Mouse (Mus musculus): ENCODE measurements around the gene Stra6. TPM values are rescaled to one million over a fixed set of nuclear protein-coding genes. Genes with fewer than 3 reads are reported as not detected.

The Stra6 gene
- polyA plus RNA-seq, 1 experiment, result 0.29 TPM

DNA sequence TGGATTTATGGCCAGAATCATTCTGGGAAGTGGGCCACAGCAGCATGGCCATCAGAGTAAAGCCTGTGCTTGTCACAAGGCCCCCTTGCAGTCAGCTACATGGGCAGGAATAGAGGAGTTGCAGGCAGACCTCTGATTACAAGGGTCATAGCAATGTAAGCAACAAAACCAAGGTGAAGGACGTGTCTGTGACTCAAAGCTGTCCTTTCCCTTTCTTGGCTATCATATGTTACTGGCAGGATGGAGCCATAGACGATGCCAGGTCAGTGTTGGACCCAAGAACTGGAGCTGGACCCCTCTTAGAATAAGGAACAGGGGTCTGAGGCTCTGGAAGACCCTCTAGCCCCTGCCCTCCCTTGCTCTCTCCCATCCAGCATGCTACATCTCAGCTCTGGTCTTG, 85.2 kb downstream of the Stra6 start:
- Histone ChIP-seq H3K27me3 (ENCODE audit: control insufficient read depth, insufficient read depth, insufficient read length) (no peaks in the 10 kb centered on the region), H3K79me3 (ENCODE audit: low read depth) (no peaks in the 10 kb centered on the region), H3K4me3 (ENCODE audit: insufficient read depth, poor library complexity, severe bottlenecking) (no peak overlapping the region), H3ac (ENCODE audit: control insufficient read depth, insufficient read length, low read depth) (no peak overlapping the region), H3K79me2 (ENCODE audit: control insufficient read depth, insufficient read depth) (no peaks in the 10 kb centered on the region), H3K36me3 (ENCODE audit: control insufficient read depth, insufficient read depth) (no peaks in the 10 kb centered on the region)
- TF ChIP-seq MYOD1 (IDR thresholded peaks at IDR 0.05; ENCODE audit: control insufficient read depth, insufficient read length, low read depth) (no peak), CEBPB (IDR thresholded peaks at IDR 0.05; ENCODE audit: low read depth) (no peak), MAX (IDR thresholded peaks at IDR 0.05) (no peak), MYOG (IDR thresholded peaks at IDR 0.05; ENCODE audit: control insufficient read depth, extremely low read depth, insufficient read length) (no peak), FOSL1 (IDR thresholded peaks at IDR 0.05; ENCODE audit: insufficient read depth, low read length, poor library complexity, severe bottlenecking) (no peak), USF1 (IDR thresholded peaks at IDR 0.05; ENCODE audit: low read depth) (no peak), CTCF (IDR thresholded peaks at IDR 0.05; ENCODE audit: control insufficient read depth, insufficient read depth, insufficient read length) (no peak)

DNA sequence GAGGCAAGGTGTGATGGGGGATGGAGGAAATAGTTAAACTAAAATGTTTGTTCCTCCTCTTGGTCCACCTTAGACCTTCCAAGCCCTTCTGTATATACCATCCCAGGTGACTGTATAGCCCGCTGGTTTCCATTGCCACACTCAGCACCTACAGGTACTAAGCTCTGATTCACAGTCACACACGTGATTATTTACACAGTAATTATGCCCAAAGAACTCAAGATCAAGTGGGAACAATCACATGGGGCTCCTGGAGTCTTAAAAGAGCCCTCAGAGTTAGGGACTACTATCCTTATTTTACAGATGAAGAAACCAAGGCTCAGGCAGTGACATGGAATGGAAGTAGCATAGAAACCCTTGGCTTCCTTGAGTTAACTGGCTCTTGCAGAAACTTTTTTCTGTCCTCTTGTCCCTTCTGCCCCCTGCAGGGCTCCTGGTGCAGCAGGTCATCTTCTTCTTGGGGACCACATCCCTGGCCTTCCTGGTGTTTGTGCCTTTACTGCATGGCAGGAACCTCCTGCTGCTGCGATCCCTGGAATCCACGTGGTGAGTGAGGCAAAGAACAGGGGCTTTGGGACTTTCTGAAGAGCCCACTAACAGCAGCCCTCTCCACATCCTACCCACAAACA, 87.3 kb downstream of the Stra6 start:
- Histone ChIP-seq H3K36me3 (ENCODE audit: control insufficient read depth, insufficient read depth) (no peaks in the 10 kb centered on the region), H3K4me3 (ENCODE audit: insufficient read depth, poor library complexity, severe bottlenecking) (no peak overlapping the region)
- TF ChIP-seq CEBPB (IDR thresholded peaks at IDR 0.05; ENCODE audit: low read depth) (no peak), USF1 (IDR thresholded peaks at IDR 0.05; ENCODE audit: low read depth) (no peak)

DNA sequence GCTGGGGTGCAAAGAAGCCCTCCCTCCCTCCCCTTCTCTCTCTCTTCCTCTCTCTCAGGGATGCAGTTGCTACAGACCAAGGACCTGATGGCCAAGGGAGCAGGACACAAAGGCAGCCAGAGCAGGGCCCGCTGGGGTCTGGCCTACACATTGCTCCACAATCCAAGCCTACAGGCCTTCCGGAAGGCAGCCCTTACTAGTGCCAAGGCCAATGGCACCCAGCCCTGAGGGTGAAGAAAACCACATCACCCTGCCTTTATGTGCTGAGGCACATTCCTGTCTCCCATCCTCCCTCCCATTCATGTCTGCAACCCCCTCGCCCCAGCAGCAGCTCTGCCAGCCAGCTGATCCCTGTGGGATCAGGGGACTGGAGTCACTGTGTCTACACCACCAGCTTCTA, 89.5 kb downstream of the Stra6 start:
- Histone ChIP-seq H3K79me2 (ENCODE audit: control insufficient read depth, insufficient read depth) (no peaks in the 10 kb centered on the region), H3ac (ENCODE audit: control insufficient read depth, insufficient read length, low read depth) (no peak overlapping the region), H3K36me3 (ENCODE audit: control insufficient read depth, insufficient read depth) (no peaks in the 10 kb centered on the region), H3K4me3 (ENCODE audit: insufficient read depth, poor library complexity, severe bottlenecking) (no peak overlapping the region), H3K27me3 (ENCODE audit: control insufficient read depth, insufficient read depth, insufficient read length) (no peaks in the 10 kb centered on the region), H3K79me3 (ENCODE audit: low read depth) (no peaks in the 10 kb centered on the region)
- no peak for TF ChIP-seq MAX (IDR thresholded peaks at IDR 0.05)
- TF ChIP-seq MYOG (IDR thresholded peaks at IDR 0.05; ENCODE audit: control insufficient read depth, extremely low read depth, insufficient read length), result no peak
- TF ChIP-seq CEBPB (IDR thresholded peaks at IDR 0.05; ENCODE audit: low read depth), result no peak
- TF ChIP-seq MYOD1 (IDR thresholded peaks at IDR 0.05; ENCODE audit: control insufficient read depth, insufficient read length, low read depth), result no peak
- no peak for TF ChIP-seq CTCF (IDR thresholded peaks at IDR 0.05; ENCODE audit: control insufficient read depth, insufficient read depth, insufficient read length)
- no peak for TF ChIP-seq FOSL1 (IDR thresholded peaks at IDR 0.05; ENCODE audit: insufficient read depth, low read length, poor library complexity, severe bottlenecking)
- no peak for TF ChIP-seq USF1 (IDR thresholded peaks at IDR 0.05; ENCODE audit: low read depth)

More for the DNA sequence above, 87.3 kb downstream of the Stra6 start:
- Histone ChIP-seq H3K79me3 (ENCODE audit: low read depth) (no peaks in the 10 kb centered on the region), H3K79me2 (ENCODE audit: control insufficient read depth, insufficient read depth) (no peaks in the 10 kb centered on the region), H3ac (ENCODE audit: control insufficient read depth, insufficient read length, low read depth) (no peak overlapping the region), H3K27me3 (ENCODE audit: control insufficient read depth, insufficient read depth, insufficient read length) (no peaks in the 10 kb centered on the region)

DNA sequence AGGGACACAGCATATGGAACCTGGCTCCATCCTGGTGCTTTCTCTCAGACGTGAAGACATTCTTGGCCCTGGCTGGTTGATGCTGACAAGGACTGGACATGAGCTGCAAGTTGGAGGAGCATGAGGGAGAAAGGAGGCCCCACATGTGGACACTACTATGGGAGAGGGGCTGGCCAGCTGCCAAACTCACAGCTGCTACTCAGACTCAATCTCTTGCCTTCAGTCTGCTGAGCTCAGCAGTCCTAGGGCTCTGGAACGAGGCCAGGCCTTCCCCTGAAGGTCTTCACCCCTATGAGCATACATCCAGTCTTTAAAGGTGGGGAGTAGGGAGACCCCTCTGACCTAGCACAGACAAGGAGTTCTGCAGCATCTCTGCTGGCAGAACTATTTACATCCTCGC, 91.8 kb downstream of the Stra6 start:
- H3K4me3 ChIP-seq (ENCODE audit: insufficient read depth, poor library complexity, severe bottlenecking), result no peak overlapping the region
- H3K36me3 ChIP-seq (ENCODE audit: control insufficient read depth, insufficient read depth), result no peaks in the 10 kb centered on the region
- TF ChIP-seq CTCF (IDR thresholded peaks at IDR 0.05; ENCODE audit: control insufficient read depth, insufficient read depth, insufficient read length) (no peak), MYOD1 (IDR thresholded peaks at IDR 0.05; ENCODE audit: control insufficient read depth, insufficient read length, low read depth) (no peak), MAX (IDR thresholded peaks at IDR 0.05) (no peak), MYOG (IDR thresholded peaks at IDR 0.05; ENCODE audit: control insufficient read depth, extremely low read depth, insufficient read length) (no peak), CEBPB (IDR thresholded peaks at IDR 0.05; ENCODE audit: low read depth) (no peak), USF1 (IDR thresholded peaks at IDR 0.05; ENCODE audit: low read depth) (no peak), FOSL1 (IDR thresholded peaks at IDR 0.05; ENCODE audit: insufficient read depth, low read length, poor library complexity, severe bottlenecking) (no peak)

DNA sequence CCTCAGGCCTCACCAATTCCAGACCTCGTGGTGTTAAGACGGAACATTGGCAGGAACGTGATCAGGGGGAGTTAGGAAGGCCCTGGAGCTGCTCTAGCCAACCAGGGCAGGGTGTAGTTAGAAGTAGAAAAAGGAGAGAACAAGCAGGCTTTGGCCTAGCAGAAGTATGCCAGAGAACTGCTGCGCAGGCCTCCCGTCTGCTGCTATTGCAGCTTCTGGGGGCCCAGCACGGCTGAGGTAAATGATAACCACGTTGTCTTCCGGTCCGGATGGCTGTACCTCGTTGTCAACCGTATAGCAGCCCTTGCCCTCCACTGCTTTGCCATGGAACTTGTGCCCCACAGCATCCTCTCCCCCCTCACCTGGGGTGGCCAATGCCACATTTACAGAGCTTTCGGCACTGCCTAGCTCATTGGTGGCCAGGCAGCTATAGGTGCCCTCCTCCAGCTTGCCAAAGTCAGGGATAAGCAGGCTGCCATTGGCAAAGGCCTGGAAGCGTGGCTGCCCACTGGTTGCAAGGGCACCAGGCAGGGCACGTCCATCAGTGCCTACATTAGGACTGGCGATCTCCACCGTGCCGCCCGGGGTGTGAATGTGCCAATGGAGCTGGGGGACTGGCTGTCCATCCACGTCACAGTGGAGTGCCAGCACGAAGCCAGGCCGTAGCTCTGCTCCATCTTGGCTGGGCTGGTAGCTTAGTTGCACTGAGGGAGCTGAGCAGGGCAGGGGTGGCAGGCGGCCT, 93.4 kb downstream of the Stra6 start:
- no peaks in the 10 kb centered on the region for H3K79me2 ChIP-seq (ENCODE audit: control insufficient read depth, insufficient read depth)
- TF ChIP-seq CEBPB (IDR thresholded peaks at IDR 0.05; ENCODE audit: low read depth) (no peak), MYOD1 (IDR thresholded peaks at IDR 0.05; ENCODE audit: control insufficient read depth, insufficient read length, low read depth) (no peak), MAX (IDR thresholded peaks at IDR 0.05) (no peak), CTCF (IDR thresholded peaks at IDR 0.05; ENCODE audit: control insufficient read depth, insufficient read depth, insufficient read length) (no peak), USF1 (IDR thresholded peaks at IDR 0.05; ENCODE audit: low read depth) (no peak), FOSL1 (IDR thresholded peaks at IDR 0.05; ENCODE audit: insufficient read depth, low read length, poor library complexity, severe bottlenecking) (no peak), MYOG (IDR thresholded peaks at IDR 0.05; ENCODE audit: control insufficient read depth, extremely low read depth, insufficient read length) (no peak)
- no peak overlapping the region for H3K4me3 ChIP-seq (ENCODE audit: insufficient read depth, poor library complexity, severe bottlenecking)
- no peaks in the 10 kb centered on the region for H3K36me3 ChIP-seq (ENCODE audit: control insufficient read depth, insufficient read depth)
- no peaks in the 10 kb centered on the region for H3K27me3 ChIP-seq (ENCODE audit: control insufficient read depth, insufficient read depth, insufficient read length)
- H3ac ChIP-seq (ENCODE audit: control insufficient read depth, insufficient read length, low read depth), result no peak overlapping the region
- no peaks in the 10 kb centered on the region for H3K79me3 ChIP-seq (ENCODE audit: low read depth)

More for the DNA sequence above, 91.8 kb downstream of the Stra6 start:
- H3K79me3 ChIP-seq (ENCODE audit: low read depth), result no peaks in the 10 kb centered on the region
- H3K79me2 ChIP-seq (ENCODE audit: control insufficient read depth, insufficient read depth), result no peaks in the 10 kb centered on the region
- no peak overlapping the region for H3ac ChIP-seq (ENCODE audit: control insufficient read depth, insufficient read length, low read depth)
- H3K27me3 ChIP-seq (ENCODE audit: control insufficient read depth, insufficient read depth, insufficient read length), result no peaks in the 10 kb centered on the region
